In genomic region chr17:77913962-77914450, GRCm38 (mm10) we compare ENCODE assay signal across 16 mouse cellular contexts.
DNase-seq lines count a peak whose midpoint lies in the region; ATAC-seq and TF ChIP-seq lines count a peak whose summit lies in the region.
"Had no signal": no experiment of that assay in that cellular context is flagged by ENCODE, and none has a peak within 500 bp of the region (broad histone marks: within the 10 kb centered on the region; RNA-seq: fewer than 3 reads in every experiment).

No protein-coding gene starts in this region.

- no peak overlapping the region for H3K27ac ChIP-seq in forebrain, embryonic 14.5 days (ENCODE audit: low read depth, low read length)
- H3K27ac ChIP-seq in forebrain, embryonic 12.5 days, result no peak overlapping the region
- H3K27ac ChIP-seq in forebrain, embryonic 16.5 days (ENCODE audit: low read length), result no peak overlapping the region
- no peak overlapping the region for H3K27ac ChIP-seq in forebrain, postnatal 0 days (ENCODE audit: low read depth, low read length)
- H3K27ac ChIP-seq: embryonic facial prominence, embryonic 10.5 days; embryonic facial prominence, embryonic 12.5 days had no signal

- H3K4me1 ChIP-seq in forebrain, embryonic 14.5 days (ENCODE audit: control insufficient read depth, insufficient read depth, low read length), result no peaks in the 10 kb centered on the region
- no peaks in the 10 kb centered on the region for H3K4me1 ChIP-seq in forebrain, embryonic 12.5 days
- H3K4me1 ChIP-seq in forebrain, embryonic 16.5 days (replicated peaks; ENCODE audit: control insufficient read depth, insufficient read depth, low read length), result no peaks in the 10 kb centered on the region
- H3K4me1 ChIP-seq in forebrain, postnatal 0 days (ENCODE audit: insufficient read depth), result no peaks in the 10 kb centered on the region
- H3K4me1 ChIP-seq: embryonic facial prominence, embryonic 10.5 days; embryonic facial prominence, embryonic 12.5 days had no signal

- H3K9me3 ChIP-seq in forebrain, embryonic 14.5 days (replicated peaks; ENCODE audit: control insufficient read depth, low read length), result no peaks in the 10 kb centered on the region
- H3K9me3 ChIP-seq in forebrain, embryonic 12.5 days, result no peaks in the 10 kb centered on the region
- no peaks in the 10 kb centered on the region for H3K9me3 ChIP-seq in forebrain, embryonic 16.5 days (ENCODE audit: control insufficient read depth, low read length)
- no peaks in the 10 kb centered on the region for H3K9me3 ChIP-seq in forebrain, postnatal 0 days (ENCODE audit: low read length)
- H3K9me3 ChIP-seq: embryonic facial prominence, embryonic 10.5 days; embryonic facial prominence, embryonic 12.5 days had no signal

- no peak overlapping the region for H3K9ac ChIP-seq in forebrain, embryonic 14.5 days (ENCODE audit: low read length)
- H3K9ac ChIP-seq in forebrain, embryonic 12.5 days, result no peak overlapping the region
- no peak overlapping the region for H3K9ac ChIP-seq in forebrain, embryonic 16.5 days (replicated peaks; ENCODE audit: low read depth, low read length)
- H3K9ac ChIP-seq in forebrain, postnatal 0 days, result no peak overlapping the region
- H3K9ac ChIP-seq: embryonic facial prominence, embryonic 12.5 days had no signal

- 84% methylated on average over 4 of the region's 4 CpGs for WGBS in forebrain, embryonic 14.5 days
- WGBS in forebrain, embryonic 12.5 days, result 90% methylated on average over 4 of the region's 4 CpGs
- 78% methylated on average over 4 of the region's 4 CpGs for WGBS in forebrain, embryonic 16.5 days
- WGBS in forebrain, postnatal 0 days, result 64% methylated on average over 4 of the region's 4 CpGs

- H3K27me3 ChIP-seq in forebrain, embryonic 14.5 days (replicated peaks; ENCODE audit: control insufficient read depth, insufficient read depth, low read length), result no peaks in the 10 kb centered on the region
- no peaks in the 10 kb centered on the region for H3K27me3 ChIP-seq in forebrain, embryonic 12.5 days
- no peaks in the 10 kb centered on the region for H3K27me3 ChIP-seq in forebrain, embryonic 16.5 days (replicated peaks; ENCODE audit: control insufficient read depth, insufficient read depth, low read length)
- no peaks in the 10 kb centered on the region for H3K27me3 ChIP-seq in forebrain, postnatal 0 days (ENCODE audit: insufficient read depth, low read length)
- H3K27me3 ChIP-seq: embryonic facial prominence, embryonic 12.5 days had no signal

- peak; percentile 50; the same call in 1 of the 2 replicates for ATAC-seq in forebrain, embryonic 14.5 days
- no peak for ATAC-seq in forebrain, embryonic 12.5 days (ENCODE audit: low FRiP score)
- peak; percentile 65 for ATAC-seq in forebrain, embryonic 16.5 days
- ATAC-seq in forebrain, postnatal 0 days, result no peak

- peak; percentile 64 for DNase-seq in forebrain, embryonic 14.5 days (ENCODE audit: low spot score)
- DNase-seq in forebrain, postnatal 0 days, result no peak
- peak; percentile 56 for DNase-seq in brain, embryonic 14.5 days (ENCODE audit: low read depth)
- no peak for DNase-seq in right cerebral cortex, postnatal 10 days (ENCODE audit: low spot score in 2 of 2)
- DNase-seq: adrenal gland, adult 2 months; adrenal gland, postnatal 10 days; adrenal gland, postnatal 25 days; cerebellum, adult 11-12 months; cerebellum, adult 2 months; cerebellum, adult 9-10 months; cerebellum, postnatal 10 days; cerebellum, postnatal 25 days had no signal

- no peak overlapping the region for H3K4me2 ChIP-seq in forebrain, embryonic 14.5 days (ENCODE audit: low read length)
- no peak overlapping the region for H3K4me2 ChIP-seq in forebrain, embryonic 12.5 days
- no peak overlapping the region for H3K4me2 ChIP-seq in forebrain, embryonic 16.5 days (ENCODE audit: low read length)
- no peak overlapping the region for H3K4me2 ChIP-seq in forebrain, postnatal 0 days (ENCODE audit: low read depth)
- H3K4me2 ChIP-seq: embryonic facial prominence, embryonic 12.5 days had no signal

- H3K4me3 ChIP-seq in forebrain, embryonic 14.5 days (ENCODE audit: low read depth, low read length), result no peak overlapping the region
- H3K4me3 ChIP-seq in forebrain, embryonic 12.5 days (replicated peaks), result no peak overlapping the region
- H3K4me3 ChIP-seq in forebrain, embryonic 16.5 days (replicated peaks; ENCODE audit: low read length), result no peak overlapping the region
- no peak overlapping the region for H3K4me3 ChIP-seq in forebrain, postnatal 0 days (ENCODE audit: low read depth, low read length)
- H3K4me3 ChIP-seq: embryonic facial prominence, embryonic 10.5 days; embryonic facial prominence, embryonic 12.5 days had no signal

- H3K36me3 ChIP-seq in forebrain, embryonic 14.5 days (ENCODE audit: control insufficient read depth, insufficient read depth, low read length), result no peaks in the 10 kb centered on the region
- H3K36me3 ChIP-seq in forebrain, embryonic 12.5 days (replicated peaks), result no peaks in the 10 kb centered on the region
- no peaks in the 10 kb centered on the region for H3K36me3 ChIP-seq in forebrain, embryonic 16.5 days (ENCODE audit: control insufficient read depth, insufficient read depth)
- H3K36me3 ChIP-seq in forebrain, postnatal 0 days (ENCODE audit: insufficient read depth), result no peaks in the 10 kb centered on the region
- H3K36me3 ChIP-seq: embryonic facial prominence, embryonic 10.5 days; embryonic facial prominence, embryonic 12.5 days had no signal

- no peak for TF ChIP-seq CTCF in forebrain, postnatal 0 days (IDR thresholded peaks at IDR 0.05; ENCODE audit: low read depth)
- no peak for TF ChIP-seq CTCF in brain, embryonic 14.5 days (IDR thresholded peaks at IDR 0.05; ENCODE audit: borderline replicate concordance, extremely low read depth, insufficient read depth, insufficient read length)

- no peak for TF ChIP-seq POLR2A in brain, embryonic 14.5 days (IDR thresholded peaks at IDR 0.05; ENCODE audit: borderline replicate concordance, extremely low read depth, insufficient read depth, insufficient read length, poor library complexity, severe bottlenecking)

Comparison
In these comparisons a context has a peak if more than half of its experiments do, and no peak if none do; other contexts are left out.
1. ATAC-seq: peak in forebrain, embryonic 14.5 days (single experiment) and forebrain, embryonic 16.5 days (single experiment); none in forebrain, embryonic 12.5 days (single experiment) and forebrain, postnatal 0 days (single experiment).
2. DNase-seq: peak in forebrain, embryonic 14.5 days (single experiment) and brain, embryonic 14.5 days (single experiment); none in forebrain, postnatal 0 days (single experiment) and right cerebral cortex, postnatal 10 days (0 of 2).